Mouse (Mus musculus) forebrain, postnatal 0 days (tissue): Measurements from ENCODE around the gene Htr5a. TPM values are rescaled to one million over a fixed set of nuclear protein-coding genes. Genes with fewer than 3 reads are reported as not detected.

Source experiments
- ATAC-seq: fragments of 200-750 bp; cut with Nextera tagmentation; 2 replicates; pipeline ENCODE4 v1.8.0; 2017; ENCODE audit warnings: mild to moderate bottlenecking, moderate library complexity
- DNase-seq: peaks from one replicate; pipeline ENCODE4 v3.0.0-alpha.2; 2015
- H3K27ac ChIP-seq: fragments of 300-500 bp; sonication (generic); 2 replicates; pipeline ENCODE4 v1.5.1; 2014; ENCODE audit warnings: low read depth, mild to moderate bottlenecking, antibody characterized with exemption, low read length, moderate library complexity, mixed read lengths
- H3K27me3 ChIP-seq: fragments of 300-500 bp; sonication (generic); 2 replicates; pipeline ENCODE4 v1.6.1; 2014; ENCODE audit warnings: mild to moderate bottlenecking, low read length, mixed read lengths; ENCODE audit not compliant: insufficient read depth
- H3K36me3 ChIP-seq: fragments of 300-500 bp; sonication (generic); 2 replicates; pipeline ENCODE4 v1.6.1; 2014; ENCODE audit warnings: mild to moderate bottlenecking, moderate library complexity; ENCODE audit not compliant: insufficient read depth
- H3K4me1 ChIP-seq: fragments of 300-500 bp; sonication (generic); 2 replicates; pipeline ENCODE4 v1.6.1; 2014; ENCODE audit warnings: antibody characterized with exemption; ENCODE audit not compliant: insufficient read depth
- H3K4me2 ChIP-seq: fragments of 300-500 bp; sonication (generic); 2 replicates; pipeline ENCODE4 v1.6.1; 2014; ENCODE audit warnings: low read depth, mild to moderate bottlenecking, moderate library complexity
- H3K4me3 ChIP-seq: fragments of 300-500 bp; sonication (generic); 2 replicates; pipeline ENCODE4 v1.5.1; 2014; ENCODE audit warnings: low read depth, low read length, mixed read lengths
- H3K9ac ChIP-seq: fragments of 300-500 bp; sonication (generic); 2 replicates; pipeline ENCODE4 v1.6.1; 2014; ENCODE audit warnings: mild to moderate bottlenecking
- H3K9me3 ChIP-seq: fragments of 300-500 bp; sonication (generic); 2 replicates; pipeline ENCODE4 v1.6.1; 2016; ENCODE audit warnings: low read length
- CTCF ChIP-seq: sonication (generic); IDR thresholded peaks from 2 replicates; pipeline ENCODE4 v1.5.1; 2016; ENCODE audit warnings: antibody characterized with exemption, control low read depth, low read depth
- WGBS: fragments of 180-500 bp; shearing (Covaris S2); extraction: QIAGEN DNeasy Blood & Tissue Kit; methylation state at CpG from one replicate; pipeline ENCODE4 v1.1.7; 2014; 5-methylcytosine and 5-hydroxymethylcytosine counted together
- polyA plus RNA-seq: library from polyadenylated mRNA; unstranded; fragments of >200 nt; fragmentation: Nextera tagmentation; extraction: Ambion mirVana; gene quantifications from 2 replicates; pipeline ENCODE4 v1.2.1, GENCODE M21; 2015
- total RNA-seq: library from RNA; depleted of rRNA; stranded (reverse); fragments of >200 nt; gene quantifications from 2 replicates; pipeline ENCODE4 v1.2.3, GENCODE M21; 2014

Htr5a gene
- total and polyA plus RNA-seq, 2 experiments from 2014 or later: 1.2 to 7.6 TPM

- H3K36me3 ChIP-seq: no peaks in the 10 kb centered on the region
- no peak overlapping the region for H3K9ac ChIP-seq
- no peak for TF ChIP-seq CTCF
- no peaks in the 10 kb centered on the region for H3K9me3 ChIP-seq
- ATAC-seq: no peak
- 85% methylated on average over 7 of the region's 7 CpGs for WGBS
- H3K27ac ChIP-seq: no peak overlapping the region
- no peaks in the 10 kb centered on the region for H3K27me3 ChIP-seq
- DNase-seq: no peak
- H3K4me3 ChIP-seq: no peak overlapping the region
- no peaks in the 10 kb centered on the region for H3K4me1 ChIP-seq
- no peak overlapping the region for H3K4me2 ChIP-seq
Observed at GRCm38 (mm10) chr5:27827971-27828370, 14.0 kb upstream of the Htr5a start.

- H3K4me1 ChIP-seq: no peaks in the 10 kb centered on the region
- H3K4me2 ChIP-seq: no peak overlapping the region
- no peaks in the 10 kb centered on the region for H3K27me3 ChIP-seq
- H3K4me3 ChIP-seq: no peak overlapping the region
- ATAC-seq (no peak), DNase-seq (no peak)
- no peak for TF ChIP-seq CTCF
- H3K9ac ChIP-seq: no peak overlapping the region
- no peak overlapping the region for H3K27ac ChIP-seq
- WGBS: 92% methylated on average over 2 of the region's 2 CpGs
- no peaks in the 10 kb centered on the region for H3K36me3 ChIP-seq
- no peaks in the 10 kb centered on the region for H3K9me3 ChIP-seq
Observed at GRCm38 (mm10) chr5:27835096-27835495, 6.9 kb upstream of the Htr5a start.

GRCm38 (mm10) chr5:27838061-27838460 is 3.9 kb upstream of the Htr5a start:
- no peaks in the 10 kb centered on the region for H3K27me3 ChIP-seq
- DNase-seq: no peak
- ATAC-seq: no peak
- H3K4me3 ChIP-seq: no peak overlapping the region
- H3K9me3 ChIP-seq: no peaks in the 10 kb centered on the region
- H3K9ac ChIP-seq: no peak overlapping the region
- H3K36me3 ChIP-seq: no peaks in the 10 kb centered on the region
- H3K4me1 ChIP-seq: peaks cover 9% of the 10 kb centered on the region; the same call in 1 of the 2 replicates
- no peak overlapping the region for H3K27ac ChIP-seq
- TF ChIP-seq CTCF: no peak
- no peak overlapping the region for H3K4me2 ChIP-seq
- WGBS: 57% methylated on average over 4 of the region's 4 CpGs

- Histone ChIP-seq H3K27ac (no peak overlapping the region), H3K4me3 (peak overlapping the region; percentile 50), H3K36me3 (no peaks in the 10 kb centered on the region), H3K4me1 (peaks cover 11% of the 10 kb centered on the region; the same call in 1 of the 2 replicates), H3K4me2 (peak overlapping the region; percentile 76), H3K9me3 (no peaks in the 10 kb centered on the region), H3K9ac (no peak overlapping the region), H3K27me3 (no peaks in the 10 kb centered on the region)
- 75% methylated on average over 28 of the region's 28 CpGs for WGBS
- ATAC-seq: peak; percentile 40
- no peak for TF ChIP-seq CTCF
- DNase-seq: peak; percentile 32
Observed at GRCm38 (mm10) chr5:27842671-27843320, 847 bp downstream of the Htr5a start.

- TF ChIP-seq CTCF: no peak
- Histone ChIP-seq H3K36me3 (no peaks in the 10 kb centered on the region), H3K27ac (no peak overlapping the region), H3K9ac (no peak overlapping the region), H3K4me3 (no peak overlapping the region), H3K4me2 (no peak overlapping the region; the same call in 1 of the 2 replicates), H3K27me3 (no peaks in the 10 kb centered on the region), H3K4me1 (peaks cover 5% of the 10 kb centered on the region; the same call in 1 of the 2 replicates), H3K9me3 (no peaks in the 10 kb centered on the region)
- DNase-seq: no peak
- ATAC-seq: peak; percentile 78
- 51% methylated on average over 5 of the region's 5 CpGs for WGBS
Observed at GRCm38 (mm10) chr5:27846979-27847378, 5.0 kb downstream of the Htr5a start.

GRCm38 (mm10) chr5:27854290-27854689 is 12.3 kb downstream of the Htr5a start:
- Histone ChIP-seq H3K27me3 (no peaks in the 10 kb centered on the region), H3K4me1 (no peaks in the 10 kb centered on the region), H3K36me3 (no peaks in the 10 kb centered on the region), H3K4me2 (no peak overlapping the region), H3K4me3 (no peak overlapping the region), H3K27ac (no peak overlapping the region), H3K9ac (no peak overlapping the region), H3K9me3 (no peaks in the 10 kb centered on the region)
- peak; percentile 65 for TF ChIP-seq CTCF
- ATAC-seq (no peak), DNase-seq (no peak)
- 53% methylated on average over 1 of the region's 1 CpGs for WGBS

GRCm38 (mm10) chr5:27855726-27856125 is 13.8 kb downstream of the Htr5a start:
- WGBS: 88% methylated on average over 2 of the region's 2 CpGs
- Histone ChIP-seq H3K4me2 (no peak overlapping the region), H3K27me3 (no peaks in the 10 kb centered on the region), H3K27ac (no peak overlapping the region), H3K36me3 (no peaks in the 10 kb centered on the region), H3K4me3 (no peak overlapping the region), H3K4me1 (no peaks in the 10 kb centered on the region), H3K9me3 (no peaks in the 10 kb centered on the region), H3K9ac (no peak overlapping the region)
- no peak for DNase-seq
- TF ChIP-seq CTCF: no peak
- no peak for ATAC-seq
